Mouse (Mus musculus): ENCODE results near the gene Lurap1l. TPM values are rescaled to one million over a fixed set of nuclear protein-coding genes. Genes with fewer than 3 reads are reported as not detected.

The Lurap1l gene
- not detected for total RNA-seq (2023)

DNA sequence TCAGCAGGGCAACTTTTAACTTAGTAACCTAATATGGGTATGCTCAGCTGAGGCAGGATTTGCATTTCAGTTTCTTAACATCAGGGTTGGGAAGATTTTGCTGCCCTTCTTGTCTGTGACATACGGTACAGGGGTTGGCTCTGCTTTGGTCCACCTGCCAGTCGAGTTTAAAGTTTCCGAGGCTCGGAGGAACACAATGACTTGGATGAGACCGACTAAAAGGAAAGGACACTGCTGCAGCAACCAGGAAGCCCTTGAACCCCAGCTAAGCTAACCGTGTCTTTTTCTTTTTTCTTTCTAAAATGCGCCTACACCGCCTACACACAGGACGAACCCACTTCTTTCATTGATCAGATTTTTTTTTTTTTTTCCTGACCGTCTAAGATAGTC lies at the start of gene Lurap1l:
TSS of gene Lurap1l (plus strand) at position 166 of the 390 bp plus-strand sequence.

Other genes with a start within 250 kb of the Lurap1l start
- not detected for gene Tyrp1, start 76.5 kb upstream of the Lurap1l start, total RNA-seq (2023)